ENCODE assay signal across 19 mouse cellular contexts in genomic region chr5:119379915-119380432, GRCm38 (mm10).
"Had no signal": no experiment of that assay in that cellular context is flagged by ENCODE, and none has a peak within 500 bp of the region (broad histone marks: within the 10 kb centered on the region; RNA-seq: fewer than 3 reads in every experiment).

No protein-coding gene starts in this region.

- H3K9ac ChIP-seq: lung, embryonic 15.5 days; midbrain, embryonic 13.5 days; neural tube, embryonic 13.5 days; neural tube, embryonic 15.5 days had no signal

- H3K4me2 ChIP-seq: lung, embryonic 15.5 days; midbrain, embryonic 11.5 days; midbrain, embryonic 13.5 days; neural tube, embryonic 13.5 days; neural tube, embryonic 15.5 days had no signal

- H3K9me3 ChIP-seq: lung, embryonic 15.5 days; midbrain, embryonic 13.5 days; neural tube, embryonic 13.5 days; neural tube, embryonic 15.5 days had no signal

- ATAC-seq: lung, postnatal 0 days; midbrain, embryonic 13.5 days; midbrain, embryonic 16.5 days had no signal

- H3K27me3 ChIP-seq: lung, embryonic 15.5 days; neural tube, embryonic 15.5 days had no signal

- H3K4me1 ChIP-seq: midbrain, embryonic 13.5 days; neural tube, embryonic 13.5 days; neural tube, embryonic 15.5 days had no signal

- H3K36me3 ChIP-seq: lung, embryonic 15.5 days; midbrain, embryonic 13.5 days; neural tube, embryonic 13.5 days; neural tube, embryonic 15.5 days had no signal

- H3K4me3 ChIP-seq: lung, embryonic 15.5 days; midbrain, embryonic 13.5 days; myocyte; neural tube, embryonic 13.5 days; neural tube, embryonic 15.5 days had no signal

- H3K27ac ChIP-seq: lung, embryonic 15.5 days; midbrain, embryonic 13.5 days; neural tube, embryonic 13.5 days; neural tube, embryonic 15.5 days had no signal

- DNase-seq: lung, adult 18-20 months; lung, postnatal 14 days; lung, postnatal 36 days; retina, postnatal 1 day; right cerebral cortex, adult 18-20 months; right cerebral cortex, postnatal 25 days; right cerebral cortex, postnatal 4 days; spleen, adult 18-20 months; thymus, adult 18-20 months; thymus, postnatal 14 days; thymus, postnatal 36 days had no signal
